Mouse (Mus musculus): ENCODE measurements at regions not wholly inside any gene's neighbourhood (a gene's known extent, or its start where the extent isn't known, plus 50 kb on each side); places are given as distances from the start of the nearest gene placed in this dataset.
"Not testable (repeated sequence)": the region's sequence is repeated elsewhere in the genome, so short reads cannot be mapped to it uniquely, and the experiment has no call there.

DNA sequence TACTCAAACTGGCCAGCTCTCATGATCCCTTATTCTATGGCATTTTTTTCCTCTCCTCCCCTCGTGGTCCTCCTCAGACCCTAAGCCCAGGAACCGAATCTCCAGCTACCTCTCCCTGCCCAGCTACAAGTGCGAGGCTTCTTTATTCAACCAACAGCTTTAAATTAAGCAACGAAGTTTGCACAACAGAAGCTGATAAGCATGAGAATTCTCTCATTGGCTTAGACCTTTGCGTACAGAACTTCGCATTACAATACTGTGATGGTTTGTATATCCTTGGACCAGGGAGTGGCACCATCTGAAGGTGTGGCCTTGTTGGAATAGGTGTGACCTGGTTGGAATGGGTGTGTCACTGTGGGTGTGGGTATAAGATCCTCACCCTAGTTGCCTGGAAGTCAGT lies 205.4 kb downstream of the Diras2 start:
- not testable (repeated sequence) for ATAC-seq (ENCODE audit: low FRiP score, low TSS enrichment); H3K4me2 ChIP-seq (ENCODE audit: low read length)
- WGBS: 88% methylated on average over 6 of the region's 6 CpGs

DNA sequence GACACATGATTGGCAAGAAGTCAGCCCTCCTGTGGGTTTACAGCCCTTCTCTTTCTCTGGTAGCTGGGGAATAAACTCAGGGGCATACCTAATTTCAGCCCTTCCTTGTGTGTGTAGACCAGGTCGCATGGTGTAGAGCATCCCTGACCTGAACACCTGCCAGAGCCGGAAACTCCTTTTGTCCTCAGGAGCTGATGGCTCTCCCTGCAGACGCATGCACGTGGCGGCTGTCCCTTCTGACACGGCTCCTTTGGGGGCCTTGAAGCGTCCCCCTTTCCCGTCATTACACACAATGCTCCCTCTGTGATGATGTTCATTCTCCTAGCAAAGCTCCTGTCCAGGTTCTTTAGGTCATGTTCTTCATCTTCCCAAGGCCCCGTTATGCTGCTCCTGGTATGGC lies 203.3 kb downstream of the Diras2 start:
- no peaks in the 10 kb centered on the region for H3K9me3 ChIP-seq (ENCODE audit: control insufficient read depth, low read length)
- DNase-seq: no peak
- WGBS: 84% methylated on average over 9 of the region's 9 CpGs
- no peak overlapping the region for H3K4me2 ChIP-seq (ENCODE audit: low read length)
- no peaks in the 10 kb centered on the region for H3K4me1 ChIP-seq (ENCODE audit: control insufficient read depth, insufficient read depth, low read length)
- no peak overlapping the region for H3K9ac ChIP-seq (replicated peaks; ENCODE audit: low read length)
- H3K4me3 ChIP-seq (replicated peaks; ENCODE audit: low read depth, low read length): no peak overlapping the region
- ATAC-seq (ENCODE audit: low FRiP score, low TSS enrichment): no peak
- no peak overlapping the region for H3K27ac ChIP-seq (replicated peaks; ENCODE audit: low read depth, low read length)
- no peaks in the 10 kb centered on the region for H3K36me3 ChIP-seq (ENCODE audit: control insufficient read depth, insufficient read depth, low read length)
- H3K27me3 ChIP-seq (ENCODE audit: control insufficient read depth, insufficient read depth, low read length): no peaks in the 10 kb centered on the region

More for the DNA sequence above, 205.4 kb downstream of the Diras2 start:
- H3K4me1 ChIP-seq (ENCODE audit: control insufficient read depth, insufficient read depth, low read length); H3K36me3 ChIP-seq (ENCODE audit: control insufficient read depth, insufficient read depth, low read length); H3K27me3 ChIP-seq (ENCODE audit: control insufficient read depth, insufficient read depth, low read length); H3K9ac ChIP-seq (replicated peaks; ENCODE audit: low read length); H3K9me3 ChIP-seq (ENCODE audit: control insufficient read depth, low read length); H3K27ac ChIP-seq (replicated peaks; ENCODE audit: low read depth, low read length); H3K4me3 ChIP-seq (replicated peaks; ENCODE audit: low read depth, low read length); DNase-seq: not testable (repeated sequence)

DNA sequence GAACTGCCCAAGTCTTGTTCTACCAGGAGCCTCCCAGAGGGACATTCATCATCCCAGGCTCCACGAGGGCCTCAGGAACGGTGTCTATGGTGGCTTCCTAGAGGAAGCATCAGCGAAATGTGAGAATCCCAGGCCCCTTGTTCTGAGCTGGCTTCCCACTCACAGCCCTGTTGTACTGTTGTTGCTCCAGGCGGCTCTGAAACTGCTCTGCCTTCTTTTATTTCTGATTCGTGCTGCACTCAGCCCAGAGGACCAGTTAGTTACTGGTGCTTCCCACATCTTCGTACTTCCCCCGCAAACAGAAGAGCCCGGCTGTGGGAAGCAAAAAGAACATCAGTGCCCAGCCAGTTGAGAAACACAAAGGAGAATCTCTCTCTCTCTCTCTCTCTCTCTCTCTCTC lies 202.3 kb downstream of the Diras2 start:
- no peak overlapping the region for H3K4me3 ChIP-seq (replicated peaks; ENCODE audit: low read depth, low read length)
- H3K27ac ChIP-seq (replicated peaks; ENCODE audit: low read depth, low read length): no peak overlapping the region
- H3K9ac ChIP-seq (replicated peaks; ENCODE audit: low read length): no peak overlapping the region
- no peaks in the 10 kb centered on the region for H3K4me1 ChIP-seq (ENCODE audit: control insufficient read depth, insufficient read depth, low read length)
- no peak for DNase-seq
- H3K36me3 ChIP-seq (ENCODE audit: control insufficient read depth, insufficient read depth, low read length): no peaks in the 10 kb centered on the region
- ATAC-seq (ENCODE audit: low FRiP score, low TSS enrichment): no peak
- H3K4me2 ChIP-seq (ENCODE audit: low read length): no peak overlapping the region
- H3K27me3 ChIP-seq (ENCODE audit: control insufficient read depth, insufficient read depth, low read length): no peaks in the 10 kb centered on the region
- no peaks in the 10 kb centered on the region for H3K9me3 ChIP-seq (ENCODE audit: control insufficient read depth, low read length)
- 71% methylated on average over 8 of the region's 8 CpGs for WGBS

DNA sequence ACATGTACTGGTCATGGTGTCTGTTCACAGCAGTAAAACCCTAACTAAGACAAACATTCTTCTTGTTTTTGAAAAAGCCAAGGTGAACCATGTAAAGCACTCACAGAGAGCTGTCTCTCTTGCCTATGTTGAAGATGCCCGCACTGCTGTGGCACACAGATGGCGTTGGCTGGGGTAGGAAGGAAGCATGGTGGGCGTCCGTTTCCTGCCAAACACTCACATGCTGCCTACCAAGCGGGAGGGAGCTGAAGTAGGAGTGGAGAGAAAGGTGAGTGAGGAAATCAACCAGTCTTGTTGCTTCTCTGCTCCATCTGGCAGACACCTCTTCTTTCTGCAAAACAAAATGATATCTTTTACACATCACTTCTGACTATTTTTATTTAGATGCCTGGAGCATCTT lies 200.0 kb downstream of the Diras2 start:
- H3K4me2 ChIP-seq (ENCODE audit: low read length): no peak overlapping the region
- no peak overlapping the region for H3K27ac ChIP-seq (replicated peaks; ENCODE audit: low read depth, low read length)
- no peak for ATAC-seq (ENCODE audit: low FRiP score, low TSS enrichment)
- H3K4me3 ChIP-seq (replicated peaks; ENCODE audit: low read depth, low read length): no peak overlapping the region
- DNase-seq: no peak
- no peaks in the 10 kb centered on the region for H3K36me3 ChIP-seq (ENCODE audit: control insufficient read depth, insufficient read depth, low read length)
- WGBS: 88% methylated on average over 5 of the region's 5 CpGs
- no peaks in the 10 kb centered on the region for H3K4me1 ChIP-seq (ENCODE audit: control insufficient read depth, insufficient read depth, low read length)
- H3K9ac ChIP-seq (replicated peaks; ENCODE audit: low read length): no peak overlapping the region
- no peaks in the 10 kb centered on the region for H3K27me3 ChIP-seq (ENCODE audit: control insufficient read depth, insufficient read depth, low read length)
- H3K9me3 ChIP-seq (ENCODE audit: control insufficient read depth, low read length): no peaks in the 10 kb centered on the region

DNA sequence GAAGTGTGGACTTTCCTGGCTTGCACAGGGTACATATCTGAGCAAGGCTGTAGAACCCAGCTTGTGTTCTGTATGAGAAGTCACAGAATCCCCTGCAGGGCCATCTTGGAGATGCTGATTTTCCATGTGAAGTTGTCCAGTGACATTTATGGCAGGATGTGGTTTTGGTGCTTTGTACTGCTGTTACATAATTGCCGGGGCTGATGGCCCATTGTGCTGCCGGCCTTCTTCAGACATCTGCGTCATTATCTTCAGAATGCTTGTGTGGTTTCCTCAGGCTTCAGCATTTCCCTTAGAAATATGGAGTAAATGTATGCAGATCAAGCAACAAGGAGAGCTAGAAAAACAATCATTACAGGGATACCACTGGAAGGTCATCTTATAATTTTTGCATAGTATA lies 196.1 kb downstream of the Diras2 start:
- Histone ChIP-seq H3K27me3 (ENCODE audit: control insufficient read depth, insufficient read depth, low read length) (no peaks in the 10 kb centered on the region), H3K4me1 (ENCODE audit: control insufficient read depth, insufficient read depth, low read length) (0 out of 2 replicates have a peak, but pooled peaks cover 4% of the 10 kb centered on the region), H3K4me2 (ENCODE audit: low read length) (no peak overlapping the region), H3K4me3 (replicated peaks; ENCODE audit: low read depth, low read length) (no peak overlapping the region), H3K36me3 (ENCODE audit: control insufficient read depth, insufficient read depth, low read length) (no peaks in the 10 kb centered on the region), H3K9me3 (ENCODE audit: control insufficient read depth, low read length) (no peaks in the 10 kb centered on the region), H3K9ac (replicated peaks; ENCODE audit: low read length) (no peak overlapping the region), H3K27ac (replicated peaks; ENCODE audit: low read depth, low read length) (no peak overlapping the region)
- no peak for DNase-seq
- no peak for ATAC-seq (ENCODE audit: low FRiP score, low TSS enrichment)
- WGBS: 90% methylated on average over 3 of the region's 3 CpGs

DNA sequence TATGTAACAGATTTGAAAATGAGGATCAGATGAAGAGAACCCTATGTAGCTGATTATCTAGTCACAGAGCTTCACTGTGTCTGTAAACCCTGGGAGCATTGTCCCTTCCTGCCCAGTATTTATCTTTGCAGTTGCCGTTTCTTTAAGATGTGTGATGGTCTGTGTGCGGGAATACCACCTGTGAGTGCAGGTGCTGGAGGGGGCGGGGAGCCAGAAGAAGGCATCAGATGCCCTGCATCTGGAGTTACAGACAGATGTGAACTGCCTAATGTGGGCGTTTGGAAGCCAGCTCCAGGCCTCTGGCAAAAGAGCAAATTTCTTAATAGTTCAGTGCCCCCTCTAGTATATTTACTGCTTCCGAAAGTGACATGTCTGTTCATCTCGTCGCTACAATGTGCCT lies 193.1 kb downstream of the Diras2 start:
- Histone ChIP-seq H3K9ac (replicated peaks; ENCODE audit: low read length) (no peak overlapping the region), H3K4me2 (ENCODE audit: low read length) (no peak overlapping the region)

DNA sequence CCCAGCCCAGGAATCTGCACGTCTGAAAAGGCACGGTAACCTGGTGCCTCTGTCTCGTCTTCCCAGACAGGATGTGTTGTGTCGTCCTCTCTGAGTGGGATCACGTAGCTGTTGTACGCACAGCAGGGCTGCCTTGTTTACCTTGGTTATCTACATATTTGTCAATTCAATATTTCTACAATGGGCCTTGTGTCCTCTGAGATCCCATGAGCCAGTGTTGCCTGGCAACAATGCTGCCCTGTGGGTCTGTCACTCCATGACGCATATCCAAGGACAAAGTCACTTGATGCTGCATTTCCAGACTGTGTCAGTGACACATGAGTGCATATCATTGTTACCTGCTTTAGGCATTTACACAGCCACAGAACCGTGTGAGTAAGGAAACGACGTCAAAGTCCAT lies 191.9 kb downstream of the Diras2 start:
- 24% methylated on average over 10 of the region's 10 CpGs for WGBS
- Histone ChIP-seq H3K27me3 (ENCODE audit: control insufficient read depth, insufficient read depth, low read length) (no peaks in the 10 kb centered on the region), H3K9me3 (ENCODE audit: control insufficient read depth, low read length) (no peaks in the 10 kb centered on the region), H3K4me1 (ENCODE audit: control insufficient read depth, insufficient read depth, low read length) (0 out of 2 replicates have a peak, but pooled peaks cover 4% of the 10 kb centered on the region), H3K27ac (replicated peaks; ENCODE audit: low read depth, low read length) (no peak overlapping the region), H3K9ac (replicated peaks; ENCODE audit: low read length) (no peak overlapping the region), H3K4me2 (ENCODE audit: low read length) (no peak overlapping the region), H3K4me3 (replicated peaks; ENCODE audit: low read depth, low read length) (no peak overlapping the region), H3K36me3 (ENCODE audit: control insufficient read depth, insufficient read depth, low read length) (no peaks in the 10 kb centered on the region)
- ATAC-seq (ENCODE audit: low FRiP score, low TSS enrichment) (no peak), DNase-seq (peak; percentile 53)

More for the DNA sequence above, 193.1 kb downstream of the Diras2 start:
- no peaks in the 10 kb centered on the region for H3K36me3 ChIP-seq (ENCODE audit: control insufficient read depth, insufficient read depth, low read length)
- no peaks in the 10 kb centered on the region for H3K27me3 ChIP-seq (ENCODE audit: control insufficient read depth, insufficient read depth, low read length)
- no peak overlapping the region for H3K4me3 ChIP-seq (replicated peaks; ENCODE audit: low read depth, low read length)
- no peaks in the 10 kb centered on the region for H3K9me3 ChIP-seq (ENCODE audit: control insufficient read depth, low read length)
- H3K4me1 ChIP-seq (ENCODE audit: control insufficient read depth, insufficient read depth, low read length): 0 out of 2 replicates have a peak, but pooled peaks cover 4% of the 10 kb centered on the region
- no peak overlapping the region for H3K27ac ChIP-seq (replicated peaks; ENCODE audit: low read depth, low read length)
- ATAC-seq (ENCODE audit: low FRiP score, low TSS enrichment) (no peak), DNase-seq (no peak)
- WGBS: 82% methylated on average over 7 of the region's 7 CpGs

DNA sequence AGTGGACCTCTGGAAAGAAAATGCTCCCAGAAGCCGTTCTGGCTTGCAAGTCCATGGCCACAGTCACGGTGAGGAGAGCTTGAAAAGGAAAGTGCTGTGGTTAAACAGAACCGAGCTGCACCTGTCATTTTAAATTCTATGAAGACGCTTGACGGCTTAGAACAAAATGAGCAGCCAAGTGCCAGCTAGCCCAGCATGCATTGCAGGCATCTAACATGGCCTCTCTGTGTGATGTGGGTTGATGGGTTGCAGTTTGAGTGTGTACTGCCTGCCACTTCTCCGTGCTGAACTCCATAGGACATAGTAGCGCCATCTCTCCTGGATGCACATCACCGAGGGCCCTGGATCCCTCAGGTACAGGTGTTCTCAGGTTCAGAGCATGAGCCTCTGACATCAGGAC lies 189.1 kb downstream of the Diras2 start:
- Histone ChIP-seq H3K27me3 (ENCODE audit: control insufficient read depth, insufficient read depth, low read length) (no peaks in the 10 kb centered on the region), H3K36me3 (ENCODE audit: control insufficient read depth, insufficient read depth, low read length) (no peaks in the 10 kb centered on the region), H3K9ac (replicated peaks; ENCODE audit: low read length) (no peak overlapping the region), H3K4me1 (ENCODE audit: control insufficient read depth, insufficient read depth, low read length) (0 out of 2 replicates have a peak, but pooled peaks cover 4% of the 10 kb centered on the region), H3K9me3 (ENCODE audit: control insufficient read depth, low read length) (no peaks in the 10 kb centered on the region), H3K4me2 (ENCODE audit: low read length) (no peak overlapping the region), H3K27ac (replicated peaks; ENCODE audit: low read depth, low read length) (no peak overlapping the region), H3K4me3 (replicated peaks; ENCODE audit: low read depth, low read length) (no peak overlapping the region)
- no peak for ATAC-seq (ENCODE audit: low FRiP score, low TSS enrichment)
- 76% methylated on average over 8 of the region's 8 CpGs for WGBS
- DNase-seq: no peak

DNA sequence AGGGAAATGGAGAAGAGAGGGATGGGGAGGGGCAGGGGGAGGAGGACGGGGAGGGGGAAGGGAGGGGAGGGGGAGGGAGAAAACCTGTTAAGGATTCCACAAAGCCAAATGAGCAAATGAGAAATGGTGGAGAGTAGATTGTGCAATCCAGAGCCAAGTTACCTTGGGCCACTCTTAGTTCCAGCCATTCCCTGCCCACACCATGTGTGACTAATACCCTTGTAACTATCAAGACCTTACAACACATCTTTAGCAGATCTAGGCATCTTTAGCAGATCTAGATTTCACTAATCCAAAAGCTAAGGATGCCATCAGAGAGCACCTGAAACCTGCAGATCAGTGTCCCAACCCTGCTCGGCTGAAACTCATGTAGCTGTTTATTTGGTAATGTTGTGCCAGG lies 186.7 kb downstream of the Diras2 start:
- DNase-seq (no peak), ATAC-seq (ENCODE audit: low FRiP score, low TSS enrichment) (no peak)
- H3K9ac ChIP-seq (replicated peaks; ENCODE audit: low read length): no peak overlapping the region
- H3K27ac ChIP-seq (replicated peaks; ENCODE audit: low read depth, low read length): no peak overlapping the region
- no peaks in the 10 kb centered on the region for H3K9me3 ChIP-seq (ENCODE audit: control insufficient read depth, low read length)
- no peak overlapping the region for H3K4me2 ChIP-seq (ENCODE audit: low read length)
- WGBS: 73% methylated on average over 2 of the region's 2 CpGs
- H3K4me3 ChIP-seq (replicated peaks; ENCODE audit: low read depth, low read length): no peak overlapping the region
- no peaks in the 10 kb centered on the region for H3K27me3 ChIP-seq (ENCODE audit: control insufficient read depth, insufficient read depth, low read length)
- no peaks in the 10 kb centered on the region for H3K36me3 ChIP-seq (ENCODE audit: control insufficient read depth, insufficient read depth, low read length)
- H3K4me1 ChIP-seq (ENCODE audit: control insufficient read depth, insufficient read depth, low read length): no peaks in the 10 kb centered on the region
